In the genomic region with DNA sequence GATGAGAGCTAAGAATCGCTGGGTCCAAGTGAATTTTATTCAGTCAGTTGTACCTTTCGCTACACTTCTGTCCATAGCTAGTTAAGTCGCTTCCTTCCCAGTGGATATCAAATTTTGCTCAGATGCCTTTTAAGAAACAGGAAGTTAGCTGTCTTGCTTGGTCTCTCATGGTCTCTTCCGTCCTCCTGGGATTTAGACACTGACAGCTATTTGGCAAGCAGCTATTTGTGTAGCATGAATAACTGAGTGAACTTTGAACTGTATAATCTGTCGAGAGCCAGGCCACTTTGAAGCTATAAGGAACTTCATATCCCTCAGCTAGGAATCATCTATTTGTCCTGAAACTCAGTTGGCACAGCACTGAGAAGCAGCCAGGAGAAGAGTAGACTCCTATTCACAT, we compare ENCODE assay signal across 14 mouse cellular contexts.
DNase-seq lines count a peak whose midpoint lies in the region; ATAC-seq and TF ChIP-seq lines count a peak whose summit lies in the region.
"Had no signal": no experiment of that assay in that cellular context is flagged by ENCODE, and none has a peak within 500 bp of the region (broad histone marks: within the 10 kb centered on the region; RNA-seq: fewer than 3 reads in every experiment).

No protein-coding gene starts in this region.

- H3K36me3 ChIP-seq in heart, postnatal 0 days (replicated peaks; ENCODE audit: control insufficient read depth, insufficient read depth, low read length): no peaks in the 10 kb centered on the region
- no peaks in the 10 kb centered on the region for H3K36me3 ChIP-seq in lung, embryonic 15.5 days
- H3K36me3 ChIP-seq in CH12.LX (replicated peaks in 1 of 2; ENCODE audit: control insufficient read depth in 1 of 2, insufficient read depth in 1 of 2, low read length in 1 of 2): peaks cover 2 to 46% of the 10 kb centered on the region in 2 experiments
- no peaks in the 10 kb centered on the region for H3K36me3 ChIP-seq in intestine, embryonic 15.5 days
- H3K36me3 ChIP-seq: hindbrain, embryonic 10.5 days; limb, embryonic 12.5 days had no signal

- no peak overlapping the region for H3K4me3 ChIP-seq in heart, postnatal 0 days (ENCODE audit: low read depth, low read length)
- H3K4me3 ChIP-seq in lung, embryonic 15.5 days: no peak overlapping the region
- no peak overlapping the region for H3K4me3 ChIP-seq in CH12.LX (replicated peaks in 1 of 3; ENCODE audit: low read depth in 2 of 3, low read length in 2 of 3, poor library complexity in 1 of 3)
- no peak overlapping the region for H3K4me3 ChIP-seq in intestine, embryonic 15.5 days (replicated peaks)
- H3K4me3 ChIP-seq: hindbrain, embryonic 10.5 days; limb, embryonic 12.5 days had no signal

- no peak for TF ChIP-seq EP300 in heart, postnatal 0 days (IDR thresholded peaks at IDR 0.05; ENCODE audit: low read depth)
- no peak for TF ChIP-seq EP300 in CH12.LX (IDR thresholded peaks at IDR 0.05; ENCODE audit: low read length)

- DNase-seq in heart, postnatal 0 days (ENCODE audit: low spot score): peak; percentile 20
- DNase-seq in heart, postnatal 14 days: no peak
- no peak for DNase-seq in lung, postnatal 25 days (ENCODE audit: low spot score)
- DNase-seq in CH12.LX (ENCODE audit: extremely low read depth): peak; percentile 74
- no peak for DNase-seq in frontal cortex, adult 2 months (ENCODE audit: extremely low spot score in 1 of 2, low spot score in 1 of 2)
- no peak for DNase-seq in ovary, postnatal 14 days (ENCODE audit: low spot score)
- DNase-seq: adrenal gland, postnatal 10 days; forebrain, postnatal 0 days; gastrocnemius, postnatal 25 days; right cerebral cortex, postnatal 4 days had no signal

- no peaks in the 10 kb centered on the region for H3K9me3 ChIP-seq in heart, postnatal 0 days (replicated peaks; ENCODE audit: control insufficient read depth, low read length)
- H3K9me3 ChIP-seq in lung, embryonic 15.5 days: no peaks in the 10 kb centered on the region
- H3K9me3 ChIP-seq in CH12.LX (replicated peaks; ENCODE audit: low read length): no peaks in the 10 kb centered on the region
- H3K9me3 ChIP-seq in intestine, embryonic 15.5 days: no peaks in the 10 kb centered on the region
- H3K9me3 ChIP-seq: hindbrain, embryonic 10.5 days; limb, embryonic 12.5 days had no signal

- 0 out of 2 replicates have a peak, but pooled peaks cover 7% of the 10 kb centered on the region for H3K4me1 ChIP-seq in heart, postnatal 0 days (ENCODE audit: control insufficient read depth, insufficient read depth)
- peaks cover 26% of the 10 kb centered on the region for H3K4me1 ChIP-seq in lung, embryonic 15.5 days
- H3K4me1 ChIP-seq in CH12.LX (ENCODE audit: control insufficient read depth in 1 of 2, insufficient read depth in 2 of 2): peaks cover 0 to 64% of the 10 kb centered on the region in 2 experiments; a peak in 3 of 4 replicates
- peaks cover 10% of the 10 kb centered on the region for H3K4me1 ChIP-seq in intestine, embryonic 15.5 days (replicated peaks)

- no peak overlapping the region for H3K27ac ChIP-seq in heart, postnatal 0 days (ENCODE audit: low read depth)
- H3K27ac ChIP-seq in lung, embryonic 15.5 days: peak overlapping the region; percentile 24; the same call in 1 of the 2 replicates
- no peak overlapping the region for H3K27ac ChIP-seq in CH12.LX (ENCODE audit: insufficient read depth, low read depth)
- no peak overlapping the region for H3K27ac ChIP-seq in intestine, embryonic 15.5 days
- H3K27ac ChIP-seq: hindbrain, embryonic 10.5 days; limb, embryonic 12.5 days had no signal

- no peak overlapping the region for H3K9ac ChIP-seq in heart, postnatal 0 days (replicated peaks; ENCODE audit: low read depth, low read length)
- H3K9ac ChIP-seq in lung, embryonic 15.5 days: no peak overlapping the region
- H3K9ac ChIP-seq in CH12.LX (ENCODE audit: insufficient read depth, low read depth): no peak overlapping the region
- H3K9ac ChIP-seq in intestine, embryonic 15.5 days: no peak overlapping the region
- H3K9ac ChIP-seq: forebrain, postnatal 0 days; limb, embryonic 12.5 days had no signal

- no peak overlapping the region for H3K4me2 ChIP-seq in heart, postnatal 0 days (ENCODE audit: low read depth, low read length)
- no peak overlapping the region for H3K4me2 ChIP-seq in lung, embryonic 15.5 days
- no peak overlapping the region for H3K4me2 ChIP-seq in CH12.LX (ENCODE audit: insufficient read depth, low read depth, poor library complexity, severe bottlenecking)
- no peak overlapping the region for H3K4me2 ChIP-seq in intestine, embryonic 15.5 days (replicated peaks)
- H3K4me2 ChIP-seq: limb, embryonic 12.5 days had no signal

- WGBS in heart, postnatal 0 days: 44% methylated on average over 5 of the region's 5 CpGs
- 46% methylated on average over 5 of the region's 5 CpGs for WGBS in lung, embryonic 15.5 days
- whole genome bisulfite sequencing in intestine, embryonic 15.5 days: 49% methylated on average over 5 of the region's 5 CpGs

- dilution Hi-C loops in CH12.LX (cut with MboI; ENCODE audit: extremely low pct_ligation_motif_present, extremely low pct_unique_long_range_greater_than_20kb, low sequenced_read_pairs): no loop called here

- no peak for TF ChIP-seq RAD21 in CH12.LX (IDR thresholded peaks at IDR 0.05; ENCODE audit: low read depth, low read length)

- H3K79me2 ChIP-seq in CH12.LX (replicated peaks; ENCODE audit: control insufficient read depth, extremely low read depth, insufficient read depth, poor library complexity, severe bottlenecking): no peaks in the 10 kb centered on the region

- no peak for ATAC-seq in heart, postnatal 0 days (ENCODE audit: insufficient read depth, low read depth)
- ATAC-seq in lung, embryonic 15.5 days (ENCODE audit: borderline replicate concordance, extremely low read depth, low FRiP score, low TSS enrichment): no peak
- ATAC-seq in intestine, embryonic 15.5 days: peak; percentile 66
- ATAC-seq: forebrain, postnatal 0 days had no signal

- in situ Hi-C loops in CH12.LX (cut with MboI; ENCODE audit: low pct_ligation_motif_present, low pct_unique_long_range_greater_than_20kb, low sequenced_read_pairs): loop anchor here (25.0 kb wide), 1 partner anchor 364 kb away; no protein-coding TSS in a partner anchor

- no peaks in the 10 kb centered on the region for H3K27me3 ChIP-seq in heart, postnatal 0 days (ENCODE audit: control insufficient read depth, insufficient read depth, low read length)
- no peaks in the 10 kb centered on the region for H3K27me3 ChIP-seq in lung, embryonic 15.5 days
- H3K27me3 ChIP-seq in CH12.LX (replicated peaks): no peaks in the 10 kb centered on the region
- H3K27me3 ChIP-seq in intestine, embryonic 15.5 days (replicated peaks): no peaks in the 10 kb centered on the region
- H3K27me3 ChIP-seq: limb, embryonic 12.5 days had no signal

- intact Hi-C loops in heart, postnatal 14 days (cut with DNase I): no loop called here

- TF ChIP-seq CTCF in heart, postnatal 0 days (IDR thresholded peaks at IDR 0.05; ENCODE audit: low read depth): no peak
- TF ChIP-seq CTCF in CH12.LX (conservative IDR thresholded peaks at IDR 0.05 in 1 of 2, IDR thresholded peaks at IDR 0.05 in 1 of 2; ENCODE audit: low read depth in 2 of 2, low read length in 2 of 2): no peak

- TF ChIP-seq POLR2A in CH12.LX (IDR thresholded peaks at IDR 0.05; ENCODE audit: low read depth, low read length): no peak

TF ChIP-seq in CH12.LX, 34 proteins besides CTCF, POLR2A, EP300 and RAD21:
- TF ChIP-seq HCFC1 (IDR thresholded peaks at IDR 0.05; ENCODE audit: low read depth, low read length): no peak
- no peak for TF ChIP-seq MXI1 (IDR thresholded peaks at IDR 0.05; ENCODE audit: low read depth, low read length)
- TF ChIP-seq SIN3A (IDR thresholded peaks at IDR 0.05; ENCODE audit: low read length): no peak
- TF ChIP-seq GABPA (IDR thresholded peaks at IDR 0.05; ENCODE audit: insufficient replicate concordance, low read depth, low read length): no peak
- TF ChIP-seq MAZ (IDR thresholded peaks at IDR 0.05; ENCODE audit: low read depth, low read length): no peak

Comparison
In these comparisons a context has a peak if more than half of its experiments do, and no peak if none do; other contexts are left out.
1. DNase-seq: peak in heart, postnatal 0 days (single experiment) and CH12.LX (single experiment); none in heart, postnatal 14 days (0 of 2), lung, postnatal 25 days (single experiment), frontal cortex, adult 2 months (0 of 2) and ovary, postnatal 14 days (single experiment).